Mouse (Mus musculus) CH12.LX (cell line): ENCODE data around the gene Qk.

Experiments
- CTCF ChIP-seq, 2 experiments: IDR thresholded peaks in 1 of 2; conservative IDR thresholded peaks in 1 of 2; 2 replicates each; pipeline ENCODE4 v1.5.1; 2011 to 2012; ENCODE audit warnings: low read depth in 2 of 2, low read length in 2 of 2, improper control_type of control experiment in 1 of 2, inconsistent platforms in 1 of 2, mild to moderate bottlenecking in 1 of 2, moderate library complexity in 1 of 2
- E2F4 ChIP-seq: IDR thresholded peaks from 2 replicates; pipeline ENCODE4 v1.6.1; 2011; ENCODE audit warnings: low read depth, low read length, improper control_type of control experiment; ENCODE audit not compliant: insufficient replicate concordance
- POLR2A ChIP-seq: IDR thresholded peaks from 2 replicates; pipeline ENCODE4 v1.6.1; 2011; ENCODE audit warnings: low read depth, mild to moderate bottlenecking, improper control_type of control experiment, low read length
- USF1 ChIP-seq: IDR thresholded peaks from 2 replicates; pipeline ENCODE4 v1.6.1; 2014; ENCODE audit warnings: low read depth, mild to moderate bottlenecking, inconsistent platforms, low read length, improper control_type of control experiment
- ZC3H11A ChIP-seq: IDR thresholded peaks from 2 replicates; pipeline ENCODE4 v1.6.1; 2012; ENCODE audit warnings: low read depth, mild to moderate bottlenecking, inconsistent platforms, low read length, improper control_type of control experiment
- ZMIZ1 ChIP-seq: IDR thresholded peaks from 2 replicates; pipeline ENCODE4 v1.6.1; 2012; ENCODE audit warnings: low read depth, mild to moderate bottlenecking, inconsistent platforms, low read length, improper control_type of control experiment

GRCm38 (mm10) chr17:10251252-10251958 is 68.2 kb downstream of the Qk start:
- no peak for TF ChIP-seq E2F4
- no peak for TF ChIP-seq ZC3H11A
- no peak for TF ChIP-seq ZMIZ1
- TF ChIP-seq POLR2A = no peak
- no peak for TF ChIP-seq CTCF (conservative IDR thresholded peaks at IDR 0.05 in 1 of 2, IDR thresholded peaks at IDR 0.05 in 1 of 2; ENCODE audit: low read depth in 2 of 2, low read length in 2 of 2)
- no peak for TF ChIP-seq USF1
